Mouse (Mus musculus) urinary bladder, postnatal 25 days (tissue): ENCODE results near the gene Gm26620.

Source experiments
- DNase-seq: peaks from one replicate; pipeline ENCODE4 v3.0.0; 2022; ENCODE audit warnings: low spot score

Gene Gm26620

GRCm38 (mm10) chr1:170912891-170913615 is 28.2 kb downstream of the Gm26620 start, which contains the start of gene Fcrlb:
Fcrlb (minus strand) TSS chr1:170912941.
- DNase-seq, result no peak

DNA sequence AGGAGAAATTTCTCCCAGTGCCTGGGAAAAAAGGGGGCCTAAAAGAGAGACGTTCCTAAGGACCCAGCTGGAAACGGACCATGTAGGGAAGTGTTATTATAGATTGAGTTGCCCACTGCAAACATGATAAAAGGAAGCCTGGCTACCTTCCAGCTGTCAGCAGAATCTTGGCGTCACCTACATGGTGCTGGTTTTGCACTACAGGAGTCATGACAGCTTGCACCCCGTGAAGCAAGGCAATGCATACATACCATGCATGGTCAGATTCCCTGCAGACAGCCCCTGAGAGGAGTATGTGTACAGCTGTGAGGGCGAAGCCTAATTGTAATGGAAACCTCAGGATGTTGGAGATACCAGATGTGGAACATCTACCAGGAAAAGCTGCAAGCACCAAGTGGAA is 30.8 kb downstream of the Gm26620 start:
- DNase-seq, result no peak

DNA sequence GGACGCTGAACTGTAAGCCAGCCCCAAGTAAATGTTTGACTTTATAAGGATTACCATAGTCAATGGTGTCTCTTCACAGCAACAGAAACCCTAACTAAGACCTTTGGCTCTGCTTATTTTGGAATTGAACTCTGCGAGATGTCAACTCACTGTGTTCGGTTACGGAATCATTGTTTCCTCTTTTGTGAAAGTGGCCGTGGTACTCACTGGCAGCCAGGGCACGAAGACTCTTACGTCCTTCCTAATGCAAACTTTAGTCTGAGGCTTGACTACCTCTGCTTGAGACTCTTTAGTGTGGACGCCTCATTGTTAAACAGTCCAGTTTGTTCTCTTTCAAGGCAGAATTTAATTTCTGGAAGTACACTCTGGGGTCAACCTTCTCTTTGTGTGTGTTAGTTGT is 34.4 kb downstream of the Gm26620 start:
- DNase-seq, result no peak

DNA sequence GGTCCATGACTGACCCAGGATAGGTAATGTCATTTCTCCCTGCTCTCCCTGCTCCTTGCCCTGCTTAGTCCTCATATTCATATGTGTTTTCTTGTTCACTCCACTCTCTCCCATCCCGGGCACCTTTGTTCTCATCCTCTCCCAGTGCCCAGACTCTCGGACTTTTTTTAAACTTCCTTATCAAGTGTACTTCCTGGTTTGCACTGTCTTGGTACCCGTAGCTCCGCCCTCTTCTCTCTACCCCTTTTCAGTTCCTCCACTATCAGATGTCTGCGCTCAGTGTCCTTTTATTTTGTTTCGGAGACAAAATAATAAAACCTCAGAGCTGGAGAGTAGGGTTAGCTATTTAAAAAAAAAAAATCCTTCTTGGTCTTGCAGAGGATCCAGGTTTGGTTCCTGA is 39.6 kb downstream of the Gm26620 start:
- no peak for DNase-seq

- no peak for DNase-seq
These were observed 42.1 kb downstream of the Gm26620 start for GRCm38 (mm10) chr1:170926941-170927340.

DNA sequence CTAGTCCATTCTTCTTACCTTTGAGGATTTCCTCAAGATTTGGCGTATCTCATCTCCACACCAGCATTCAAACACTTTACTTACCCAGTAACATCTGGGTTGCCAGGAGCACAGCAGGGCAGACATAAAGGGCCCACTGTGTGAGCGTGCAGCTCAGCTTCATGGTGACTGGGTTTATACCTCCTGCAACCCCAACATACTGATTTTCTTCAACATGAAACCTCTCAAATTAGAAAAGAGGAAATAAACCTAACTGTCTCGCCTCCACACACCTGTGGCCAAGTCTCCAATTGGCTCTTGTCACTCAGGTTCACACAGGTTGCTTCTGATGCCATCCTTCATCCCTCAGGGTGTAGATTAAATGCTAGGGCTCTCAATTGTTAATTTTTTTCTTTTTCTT is 42.5 kb downstream of the Gm26620 start, which contains the start of gene Fcrla:
TSS of gene Fcrla (minus strand) at position 206 of the 400 bp plus-strand sequence.
- DNase-seq, result no peak

DNA sequence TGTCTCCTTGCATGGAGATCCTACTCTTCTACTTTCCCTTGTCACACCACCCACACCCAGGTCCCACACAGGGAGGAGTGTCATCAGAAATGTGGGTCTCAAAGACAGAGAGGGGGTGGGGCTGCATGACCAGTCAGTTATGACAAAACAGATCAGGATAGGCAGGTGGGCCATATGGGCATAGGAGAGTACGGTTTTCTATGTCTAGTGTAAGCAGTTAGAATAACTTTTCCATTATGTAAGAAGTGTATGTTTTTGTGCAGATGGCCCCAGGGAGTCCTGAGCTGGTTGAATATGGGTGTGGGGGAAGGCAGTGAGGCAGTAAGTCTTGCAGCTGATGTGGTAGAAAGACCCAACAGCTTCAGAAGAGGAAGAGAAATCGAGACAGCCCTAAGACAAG is 43.6 kb downstream of the Gm26620 start:
- no peak for DNase-seq

GRCm38 (mm10) chr1:170929245-170929644 is 44.4 kb downstream of the Gm26620 start:
- no peak for DNase-seq

DNA sequence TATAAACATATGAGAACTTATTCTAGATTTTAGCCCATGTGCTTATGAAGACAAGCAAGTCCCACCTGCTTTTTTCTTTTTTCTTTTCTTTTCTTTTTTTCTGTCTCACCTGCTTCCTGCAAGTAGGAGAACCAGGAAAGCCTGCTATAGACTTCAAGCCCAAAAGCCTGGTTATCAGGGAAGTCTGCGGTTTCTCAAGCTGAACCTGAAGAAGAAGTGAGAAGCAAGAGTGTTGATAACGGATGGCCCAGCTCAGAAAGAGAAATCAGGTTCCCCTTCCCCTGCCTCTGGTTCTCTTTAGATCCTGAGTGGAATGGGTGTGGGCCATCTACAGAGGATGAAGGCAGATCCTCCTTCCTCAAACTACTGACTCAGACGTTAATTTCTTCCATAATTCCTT is 47.2 kb downstream of the Gm26620 start:
- no peak for DNase-seq

- no peak for DNase-seq
These were observed 48.6 kb downstream of the Gm26620 start for GRCm38 (mm10) chr1:170933386-170933920.

DNA sequence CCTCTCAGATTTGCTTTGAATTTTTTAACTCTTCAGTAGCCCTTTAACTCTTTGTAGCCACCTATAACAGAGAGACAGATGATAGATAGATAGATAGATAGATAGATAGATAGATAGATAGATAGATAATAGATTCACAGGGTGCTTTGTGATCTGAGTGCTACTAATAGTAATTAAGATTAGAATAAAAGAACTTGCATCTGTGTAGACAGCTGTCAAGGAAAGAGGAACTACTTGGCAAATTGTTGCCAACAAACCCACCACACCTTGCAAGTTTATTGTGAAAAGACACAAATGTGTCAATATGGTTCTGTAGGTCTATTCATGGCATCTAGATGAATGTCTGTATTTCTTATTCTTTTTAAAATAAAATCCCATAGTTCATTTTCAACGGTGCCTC is 49.1 kb downstream of the Gm26620 start:
- DNase-seq, result no peak

DNA sequence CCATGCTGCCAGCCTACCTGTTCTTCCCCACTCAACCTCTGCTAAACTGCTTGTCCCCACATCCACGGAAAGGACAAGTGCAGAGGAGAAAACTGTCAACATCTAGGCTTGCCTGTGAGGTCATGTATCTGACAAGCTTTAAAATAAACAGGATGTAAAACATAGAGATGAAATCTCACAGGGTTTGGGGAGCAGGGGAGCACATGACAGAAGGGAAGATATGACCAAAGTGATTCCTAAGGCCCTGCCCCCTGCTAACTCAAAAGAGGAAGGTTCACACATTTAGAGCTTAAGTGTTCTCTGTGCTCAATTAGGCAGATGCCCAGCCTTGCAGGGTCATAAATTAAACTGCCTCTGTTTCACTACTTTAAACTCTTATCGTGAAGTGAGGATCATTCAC is 49.5 kb downstream of the Gm26620 start:
- no peak for DNase-seq
